ENCODE assay signal across 13 mouse cellular contexts in the genomic region with DNA sequence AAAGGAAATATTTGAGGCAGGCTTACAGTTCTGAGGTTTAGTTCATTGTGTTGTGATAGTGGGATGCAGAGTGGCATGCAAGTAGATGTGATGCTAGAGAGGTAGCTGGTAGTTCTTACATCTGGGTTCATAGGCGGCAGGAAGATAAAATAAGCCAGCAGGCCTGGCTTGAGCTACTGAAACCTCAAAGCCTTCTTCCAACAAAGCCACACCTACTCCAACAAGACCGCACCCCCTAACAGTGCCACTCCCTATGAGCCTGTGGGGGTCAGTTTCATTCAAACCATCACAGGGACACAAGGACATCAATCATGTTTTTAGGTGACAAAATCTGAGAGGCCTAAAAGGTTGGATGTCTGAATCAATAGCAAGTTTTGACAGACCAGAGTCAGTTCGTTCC.
"Had no signal": no experiment of that assay in that cellular context is flagged by ENCODE, and none has a peak within 500 bp of the region (broad histone marks: within the 10 kb centered on the region; RNA-seq: fewer than 3 reads in every experiment).

No protein-coding gene starts in this region.

- H3K4me1 ChIP-seq: midbrain, embryonic 15.5 days had no signal

- H3K4me3 ChIP-seq: intestine, embryonic 15.5 days; left cerebral cortex, adult 2 months; limb, embryonic 10.5 days; midbrain, embryonic 15.5 days; neural tube, embryonic 12.5 days had no signal

- H3K27me3 ChIP-seq: intestine, embryonic 15.5 days; midbrain, embryonic 15.5 days; neural tube, embryonic 12.5 days had no signal

- H3K27ac ChIP-seq: intestine, embryonic 15.5 days; left cerebral cortex, adult 2 months; limb, embryonic 10.5 days; midbrain, embryonic 15.5 days; neural tube, embryonic 12.5 days had no signal

- H3K4me2 ChIP-seq: intestine, embryonic 15.5 days; midbrain, embryonic 11.5 days; midbrain, embryonic 15.5 days; neural tube, embryonic 12.5 days had no signal

- H3K9ac ChIP-seq: intestine, embryonic 15.5 days; midbrain, embryonic 15.5 days; neural tube, embryonic 12.5 days had no signal

- H3K36me3 ChIP-seq: intestine, embryonic 15.5 days; limb, embryonic 10.5 days; midbrain, embryonic 15.5 days; neural tube, embryonic 12.5 days had no signal

- ATAC-seq: lung, postnatal 0 days; midbrain, embryonic 15.5 days had no signal

- H3K9me3 ChIP-seq: intestine, embryonic 15.5 days; limb, embryonic 10.5 days; midbrain, embryonic 15.5 days; neural tube, embryonic 12.5 days had no signal

- DNase-seq: kidney, adult 18-20 months; kidney, postnatal 14 days; lung, adult 2 months; lung, postnatal 36 days; thymus, adult 2 months; thymus, postnatal 25 days had no signal
